Mouse (Mus musculus) CH12.LX (cell line): ENCODE measurements around the gene Riox2.

Experiments used
- CHD2 ChIP-seq: IDR thresholded peaks from 2 replicates; pipeline ENCODE4 v1.6.1; 2011; ENCODE audit warnings: low read length, improper control_type of control experiment
- CTCF ChIP-seq, 2 experiments: IDR thresholded peaks in 1 of 2; conservative IDR thresholded peaks in 1 of 2; 2 replicates each; pipeline ENCODE4 v1.5.1; 2011 to 2012; ENCODE audit warnings: low read depth in 2 of 2, low read length in 2 of 2, improper control_type of control experiment in 1 of 2, inconsistent platforms in 1 of 2, mild to moderate bottlenecking in 1 of 2, moderate library complexity in 1 of 2
- ETS1 ChIP-seq: conservative IDR thresholded peaks from 2 replicates; pipeline ENCODE4 v1.6.1; 2012; ENCODE audit warnings: low read depth, mild to moderate bottlenecking, inconsistent platforms, low read length, improper control_type of control experiment, moderate library complexity
- MAX ChIP-seq: IDR thresholded peaks from 2 replicates; pipeline ENCODE4 v1.6.1; 2011; ENCODE audit warnings: low read length, improper control_type of control experiment
- NELFE ChIP-seq: IDR thresholded peaks from 2 replicates; pipeline ENCODE4 v1.6.1; 2011; ENCODE audit warnings: low read depth, low read length, improper control_type of control experiment
- PAX5 ChIP-seq: IDR thresholded peaks from 2 replicates; pipeline ENCODE4 v1.6.1; 2012; ENCODE audit warnings: low read length, inconsistent platforms, mixed read lengths
- POLR2A ChIP-seq: IDR thresholded peaks from 2 replicates; pipeline ENCODE4 v1.6.1; 2011; ENCODE audit warnings: low read depth, mild to moderate bottlenecking, improper control_type of control experiment, low read length
- USF1 ChIP-seq: IDR thresholded peaks from 2 replicates; pipeline ENCODE4 v1.6.1; 2014; ENCODE audit warnings: low read depth, mild to moderate bottlenecking, inconsistent platforms, low read length, improper control_type of control experiment

GRCm38 (mm10) chr16:59448181-59448580 is 23.4 kb upstream of the Riox2 start:
- TF ChIP-seq POLR2A: no peak
- TF ChIP-seq MAX: no peak
- no peak for TF ChIP-seq CHD2
- TF ChIP-seq NELFE: no peak
- no peak for TF ChIP-seq PAX5
- TF ChIP-seq ETS1: no peak
- TF ChIP-seq USF1: no peak
- no peak for TF ChIP-seq CTCF (conservative IDR thresholded peaks at IDR 0.05 in 1 of 2, IDR thresholded peaks at IDR 0.05 in 1 of 2; ENCODE audit: low read depth in 2 of 2, low read length in 2 of 2)
